Mouse (Mus musculus): ENCODE results near the gene Ubald1. TPM values are rescaled to one million over a fixed set of nuclear protein-coding genes. Genes with fewer than 3 reads are reported as not detected.

Gene Ubald1
- 36.2 and 40.4 TPM in 2 replicates for polyA plus RNA-seq (2015; fragmentation: Nextera tagmentation; extraction: Ambion mirVana)

DNA sequence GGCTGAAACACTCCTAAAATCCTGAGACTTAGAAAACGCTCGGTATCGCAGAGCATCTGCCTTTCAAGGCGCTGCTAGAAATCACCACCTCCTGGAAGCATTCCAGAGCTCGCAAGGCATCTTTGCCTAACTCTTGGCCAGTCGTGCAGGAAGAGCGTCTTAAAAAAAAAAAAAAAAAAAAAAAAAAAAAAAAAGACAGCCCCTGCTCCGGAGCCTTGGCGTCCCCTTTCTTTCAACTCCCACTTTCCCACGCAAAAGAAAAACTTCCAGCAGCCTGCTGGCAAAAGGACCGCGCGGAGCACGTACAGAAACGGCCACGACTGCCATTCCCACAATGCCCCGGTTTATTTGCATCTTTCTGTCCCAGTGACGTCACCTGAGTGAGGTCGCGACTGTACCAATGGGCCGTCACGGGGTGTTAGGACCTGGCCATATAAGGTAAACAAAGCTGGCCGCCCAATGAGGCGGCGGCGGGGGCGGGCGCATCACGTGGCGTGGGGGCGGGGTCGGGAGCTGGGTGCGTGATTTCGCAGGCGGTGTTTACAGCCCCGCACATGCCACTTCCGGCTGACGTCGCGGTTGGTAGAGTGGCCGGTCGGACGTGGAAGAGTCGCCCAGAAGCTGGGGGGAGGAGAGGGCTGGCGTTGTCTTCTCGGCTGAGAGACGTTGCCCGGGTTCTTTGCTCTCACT is at the start of gene Ubald1:
Gene Ubald1 (minus strand): TSS at position 180 of the 690 bp plus-strand sequence.
- peak; percentile 88 for ATAC-seq (ENCODE audit: low FRiP score, low TSS enrichment)
- no peaks in the 10 kb centered on the region for H3K27me3 ChIP-seq (ENCODE audit: insufficient read depth, low read length)
- H3K36me3 ChIP-seq (ENCODE audit: insufficient read depth, low read length): peaks cover 13% of the 10 kb centered on the region
- peak within 1 kb of the TSS; percentile 98 for H3K9ac ChIP-seq (replicated peaks; ENCODE audit: low read length)
- WGBS: under 1% methylated on average over 48 of the region's 48 CpGs
- H3K4me3 ChIP-seq (ENCODE audit: low read length): peak within 1 kb of the TSS; percentile 90
- H3K27ac ChIP-seq (ENCODE audit: low read length): peak within 1 kb of the TSS; percentile 100
- peak within 1 kb of the TSS; percentile 89 for H3K4me2 ChIP-seq (replicated peaks; ENCODE audit: low read depth, low read length)
- H3K4me1 ChIP-seq (ENCODE audit: insufficient read depth, low read length): peaks cover 41% of the 10 kb centered on the region
- H3K9me3 ChIP-seq (ENCODE audit: low read length): no peaks in the 10 kb centered on the region

DNA sequence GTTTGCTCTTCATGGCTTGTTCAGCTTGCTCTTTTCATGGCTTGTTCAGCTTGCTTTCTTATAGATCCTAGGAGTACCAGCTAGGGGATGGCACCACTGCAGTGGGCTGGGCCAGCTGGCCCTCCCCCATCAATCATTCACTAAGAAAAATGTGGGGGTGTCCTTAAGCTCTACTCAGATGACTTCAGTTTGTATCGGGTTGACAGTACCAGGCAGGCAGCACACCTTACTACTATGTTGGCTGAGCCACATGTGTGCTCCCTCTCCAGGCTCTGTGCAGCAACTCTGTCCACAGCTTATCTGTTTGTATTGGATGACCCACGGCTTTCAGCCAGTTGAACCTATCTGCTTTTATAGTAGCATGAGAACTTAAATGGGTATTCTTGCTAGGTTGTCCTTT is 48.4 kb upstream of the Ubald1 start:
- Histone ChIP-seq H3K4me1 (ENCODE audit: insufficient read depth, low read length) (no peaks in the 10 kb centered on the region), H3K4me3 (ENCODE audit: low read length) (no peak overlapping the region), H3K27me3 (ENCODE audit: insufficient read depth, low read length) (no peaks in the 10 kb centered on the region), H3K9ac (replicated peaks; ENCODE audit: low read length) (no peak overlapping the region), H3K4me2 (replicated peaks; ENCODE audit: low read depth, low read length) (no peak overlapping the region), H3K36me3 (ENCODE audit: insufficient read depth, low read length) (peaks cover 77% of the 10 kb centered on the region), H3K9me3 (ENCODE audit: low read length) (no peaks in the 10 kb centered on the region), H3K27ac (ENCODE audit: low read length) (no peak overlapping the region)
- 54% methylated on average over 2 of the region's 2 CpGs for WGBS
- no peak for ATAC-seq (ENCODE audit: low FRiP score, low TSS enrichment)

DNA sequence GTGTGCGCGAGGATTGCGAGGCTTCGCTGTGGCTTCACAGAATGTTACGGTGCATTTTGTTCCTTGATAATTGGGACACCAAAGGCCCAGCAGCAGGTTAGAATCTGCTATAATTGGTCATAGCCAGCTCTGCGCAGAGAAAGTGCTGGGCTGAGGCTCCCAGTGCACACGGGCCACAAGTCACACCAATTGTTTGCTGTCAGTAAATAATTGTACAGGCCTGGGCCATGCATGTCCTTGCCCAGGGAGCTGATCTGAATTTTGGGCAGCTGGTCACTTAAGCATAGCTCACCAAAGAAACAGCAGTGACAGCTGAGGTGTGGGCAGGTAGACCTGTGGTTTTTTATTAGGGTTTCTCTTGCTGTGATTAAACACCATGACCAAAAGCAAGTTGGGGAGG is 47.9 kb upstream of the Ubald1 start:
- Histone ChIP-seq H3K9me3 (ENCODE audit: low read length) (no peaks in the 10 kb centered on the region), H3K27ac (ENCODE audit: low read length) (no peak overlapping the region), H3K9ac (replicated peaks; ENCODE audit: low read length) (no peak overlapping the region), H3K4me3 (ENCODE audit: low read length) (no peak overlapping the region), H3K4me1 (ENCODE audit: insufficient read depth, low read length) (no peaks in the 10 kb centered on the region), H3K27me3 (ENCODE audit: insufficient read depth, low read length) (no peaks in the 10 kb centered on the region), H3K4me2 (replicated peaks; ENCODE audit: low read depth, low read length) (no peak overlapping the region), H3K36me3 (ENCODE audit: insufficient read depth, low read length) (peaks cover 77% of the 10 kb centered on the region)
- no peak for ATAC-seq (ENCODE audit: low FRiP score, low TSS enrichment)
- WGBS: 97% methylated on average over 7 of the region's 7 CpGs

- 91% methylated on average over 5 of the region's 5 CpGs for WGBS
- Histone ChIP-seq H3K4me1 (ENCODE audit: insufficient read depth, low read length) (no peaks in the 10 kb centered on the region), H3K9me3 (ENCODE audit: low read length) (no peaks in the 10 kb centered on the region), H3K9ac (replicated peaks; ENCODE audit: low read length) (no peak overlapping the region), H3K27ac (ENCODE audit: low read length) (no peak overlapping the region), H3K4me2 (replicated peaks; ENCODE audit: low read depth, low read length) (no peak overlapping the region), H3K4me3 (ENCODE audit: low read length) (no peak overlapping the region), H3K36me3 (ENCODE audit: insufficient read depth, low read length) (peaks cover 66% of the 10 kb centered on the region), H3K27me3 (ENCODE audit: insufficient read depth, low read length) (no peaks in the 10 kb centered on the region)
- no peak for ATAC-seq (ENCODE audit: low FRiP score, low TSS enrichment)
These were observed 43.9 kb upstream of the Ubald1 start for GRCm38 (mm10) chr16:4923996-4924395.

GRCm38 (mm10) chr16:4922481-4922880 is 42.4 kb upstream of the Ubald1 start:
- no peak overlapping the region for H3K4me3 ChIP-seq (ENCODE audit: low read length)
- no peaks in the 10 kb centered on the region for H3K9me3 ChIP-seq (ENCODE audit: low read length)
- H3K27ac ChIP-seq (ENCODE audit: low read length): no peak overlapping the region
- peaks cover 53% of the 10 kb centered on the region for H3K36me3 ChIP-seq (ENCODE audit: insufficient read depth, low read length)
- no peak overlapping the region for H3K4me2 ChIP-seq (replicated peaks; ENCODE audit: low read depth, low read length)
- ATAC-seq (ENCODE audit: low FRiP score, low TSS enrichment): no peak
- H3K27me3 ChIP-seq (ENCODE audit: insufficient read depth, low read length): no peaks in the 10 kb centered on the region
- H3K9ac ChIP-seq (replicated peaks; ENCODE audit: low read length): no peak overlapping the region
- no peaks in the 10 kb centered on the region for H3K4me1 ChIP-seq (ENCODE audit: insufficient read depth, low read length)
- WGBS: 91% methylated on average over 6 of the region's 6 CpGs

DNA sequence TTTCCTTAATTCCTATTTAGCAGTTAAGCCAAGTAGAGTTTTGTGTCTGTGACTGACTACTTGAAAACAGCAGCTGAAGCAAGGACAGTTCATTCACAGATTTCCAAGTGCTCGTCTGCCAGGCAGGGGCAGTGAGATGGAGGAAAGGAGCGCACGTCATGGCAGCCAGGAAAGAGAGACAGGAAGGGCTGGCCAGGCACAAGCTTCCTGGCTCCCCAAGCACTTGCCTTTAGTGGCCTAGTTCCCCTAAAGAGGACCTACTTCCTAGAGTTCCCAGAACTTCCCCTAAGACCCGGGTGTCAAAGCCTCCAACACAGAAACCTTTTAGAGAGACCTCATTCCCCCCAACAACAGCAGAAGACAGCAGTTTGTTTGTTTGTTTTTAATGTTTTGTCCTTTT is 40.4 kb upstream of the Ubald1 start:
- Histone ChIP-seq H3K27ac (ENCODE audit: low read length) (peak overlapping the region; percentile 55; the same call in 1 of the 2 replicates), H3K9ac (replicated peaks; ENCODE audit: low read length) (no peak overlapping the region), H3K9me3 (ENCODE audit: low read length) (no peaks in the 10 kb centered on the region), H3K27me3 (ENCODE audit: insufficient read depth, low read length) (no peaks in the 10 kb centered on the region), H3K4me3 (ENCODE audit: low read length) (no peak overlapping the region), H3K4me2 (replicated peaks; ENCODE audit: low read depth, low read length) (no peak overlapping the region), H3K4me1 (ENCODE audit: insufficient read depth, low read length) (no peaks in the 10 kb centered on the region), H3K36me3 (ENCODE audit: insufficient read depth, low read length) (peaks cover 51% of the 10 kb centered on the region)
- ATAC-seq (ENCODE audit: low FRiP score, low TSS enrichment): no peak
- 78% methylated on average over 4 of the region's 4 CpGs for WGBS

- no peak overlapping the region for H3K4me2 ChIP-seq (replicated peaks; ENCODE audit: low read depth, low read length)
- H3K27me3 ChIP-seq (ENCODE audit: insufficient read depth, low read length): no peaks in the 10 kb centered on the region
- H3K9me3 ChIP-seq (ENCODE audit: low read length): no peaks in the 10 kb centered on the region
- no peak overlapping the region for H3K9ac ChIP-seq (replicated peaks; ENCODE audit: low read length)
- H3K4me3 ChIP-seq (ENCODE audit: low read length): no peak overlapping the region
- H3K27ac ChIP-seq (ENCODE audit: low read length): no peak overlapping the region
- 86% methylated on average over 2 of the region's 2 CpGs for WGBS
- ATAC-seq (ENCODE audit: low FRiP score, low TSS enrichment): no peak
- H3K4me1 ChIP-seq (ENCODE audit: insufficient read depth, low read length): peaks cover 10% of the 10 kb centered on the region
- peaks cover 25% of the 10 kb centered on the region for H3K36me3 ChIP-seq (ENCODE audit: insufficient read depth, low read length)
These were observed 36.5 kb upstream of the Ubald1 start for GRCm38 (mm10) chr16:4916608-4917007.

DNA sequence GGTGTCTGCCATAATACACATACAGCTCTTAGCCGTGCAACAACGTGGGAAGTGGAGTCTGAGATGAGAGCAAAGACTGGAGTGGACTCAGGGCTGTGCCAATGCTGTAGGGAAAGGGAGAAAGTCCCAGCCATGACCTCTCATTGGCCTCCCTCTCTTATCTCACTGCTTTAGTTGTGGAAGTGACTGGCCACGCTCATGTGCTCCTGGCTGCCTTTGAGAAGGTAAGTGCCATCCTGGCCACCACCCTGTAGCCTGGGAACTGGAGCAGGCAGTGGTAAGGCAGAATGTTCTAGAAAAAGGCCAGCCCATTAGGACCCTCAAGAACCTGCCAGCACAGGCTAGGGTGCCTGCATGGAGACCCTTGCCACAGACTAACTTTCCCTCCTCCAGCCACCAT is 35.8 kb upstream of the Ubald1 start:
- 78% methylated on average over 3 of the region's 3 CpGs for WGBS
- no peak overlapping the region for H3K4me2 ChIP-seq (replicated peaks; ENCODE audit: low read depth, low read length)
- peaks cover 10% of the 10 kb centered on the region for H3K4me1 ChIP-seq (ENCODE audit: insufficient read depth, low read length)
- peaks cover 31% of the 10 kb centered on the region for H3K36me3 ChIP-seq (ENCODE audit: insufficient read depth, low read length)
- H3K9me3 ChIP-seq (ENCODE audit: low read length): no peaks in the 10 kb centered on the region
- no peaks in the 10 kb centered on the region for H3K27me3 ChIP-seq (ENCODE audit: insufficient read depth, low read length)
- ATAC-seq (ENCODE audit: low FRiP score, low TSS enrichment): no peak
- H3K27ac ChIP-seq (ENCODE audit: low read length): no peak overlapping the region
- no peak overlapping the region for H3K4me3 ChIP-seq (ENCODE audit: low read length)
- no peak overlapping the region for H3K9ac ChIP-seq (replicated peaks; ENCODE audit: low read length)

GRCm38 (mm10) chr16:4913783-4914735 is 33.9 kb upstream of the Ubald1 start:
- Histone ChIP-seq H3K4me1 (ENCODE audit: insufficient read depth, low read length) (peaks cover 10% of the 10 kb centered on the region), H3K9ac (replicated peaks; ENCODE audit: low read length) (peak overlapping the region; percentile 43; the same call in 1 of the 2 replicates), H3K27me3 (ENCODE audit: insufficient read depth, low read length) (no peaks in the 10 kb centered on the region), H3K9me3 (ENCODE audit: low read length) (no peaks in the 10 kb centered on the region), H3K4me3 (ENCODE audit: low read length) (no peak overlapping the region), H3K4me2 (replicated peaks; ENCODE audit: low read depth, low read length) (no peak overlapping the region), H3K27ac (ENCODE audit: low read length) (peak overlapping the region; percentile 81), H3K36me3 (ENCODE audit: insufficient read depth, low read length) (peaks cover 46% of the 10 kb centered on the region)
- peak; percentile 89 for ATAC-seq (ENCODE audit: low FRiP score, low TSS enrichment)
- 30% methylated on average over 12 of the region's 12 CpGs for WGBS
